Mouse (Mus musculus) layer of hippocampus, adult 2 months (tissue): ENCODE measurements around the gene Fkbp6. TPM values are rescaled to one million over a fixed set of nuclear protein-coding genes. Genes with fewer than 3 reads are reported as not detected.
A peak's percentile ranks its signal among the peaks of the same experiment; 100 is the strongest.

Source experiments
- DNase-seq, 2 experiments: peaks; one replicate each; pipeline ENCODE4 v3.0.0; 2022; ENCODE audit warnings: low spot score in 2 of 2
- H3K27ac ChIP-seq: fragments of 200-600 bp; 2 replicates; pipeline ENCODE4 v1.8.1; 2022
- H3K4me3 ChIP-seq: fragments of 200-600 bp; 2 replicates; pipeline ENCODE4 v1.8.1; 2022; ENCODE audit warnings: mild to moderate bottlenecking
- CTCF ChIP-seq: fragments of 200-600 bp; conservative IDR thresholded peaks from 2 replicates; pipeline ENCODE4 v1.8.1; 2022; ENCODE audit warnings: antibody characterized with exemption, mild to moderate bottlenecking, moderate library complexity
- total RNA-seq, 2 experiments: library from RNA; stranded (reverse); gene quantifications; 2 replicates each; pipeline ENCODE4 v1.2.3; 2021

Gene Fkbp6
- total RNA-seq, 2 experiments from 2014 or later, result 0.47 to 0.51 TPM

DNA sequence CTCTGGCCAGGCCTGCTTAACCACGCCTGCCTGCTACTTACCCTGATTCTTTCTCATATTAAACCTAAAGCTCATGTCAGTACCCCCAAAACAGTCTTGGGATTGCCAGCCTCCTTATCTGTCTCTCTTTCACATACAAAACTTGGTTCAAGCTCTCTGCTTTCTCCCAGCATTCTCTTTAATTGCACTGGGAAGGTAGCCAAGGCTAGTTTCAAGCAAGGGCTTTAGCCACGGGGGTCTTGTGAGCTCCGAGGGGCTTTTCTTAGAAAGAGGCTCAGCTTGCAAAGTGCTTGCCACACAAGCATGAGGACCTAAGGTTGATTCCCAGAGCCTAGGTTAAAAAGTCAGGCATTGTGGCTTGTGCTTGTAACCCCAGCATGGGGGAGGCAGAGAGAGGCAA is 64.6 kb downstream of the Fkbp6 start:
- H3K4me3 ChIP-seq, result no peak overlapping the region
- DNase-seq, result no peak
- TF ChIP-seq CTCF, result no peak
- no peak overlapping the region for H3K27ac ChIP-seq

DNA sequence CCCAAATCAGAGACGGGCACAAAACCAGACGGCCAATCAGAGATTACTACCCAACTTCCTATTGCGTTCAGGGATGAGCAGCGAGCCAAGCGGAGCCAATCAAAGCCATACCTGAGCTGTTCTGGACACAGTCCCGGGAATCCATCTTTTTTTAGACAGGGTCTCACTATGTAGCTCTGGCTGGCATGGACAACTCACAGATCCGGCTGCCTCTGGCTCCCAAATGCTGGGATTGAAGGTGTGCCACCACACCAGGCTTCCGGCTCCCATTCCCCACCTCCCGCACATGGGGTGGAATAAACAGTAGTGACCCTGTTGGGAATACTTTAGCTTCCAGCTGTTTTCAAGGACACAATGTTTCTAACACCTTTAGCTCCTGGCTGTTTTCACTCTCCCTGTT is 69.6 kb downstream of the Fkbp6 start:
- no peak for DNase-seq
- no peak overlapping the region for H3K27ac ChIP-seq
- H3K4me3 ChIP-seq, result no peak overlapping the region
- TF ChIP-seq CTCF, result no peak

DNA sequence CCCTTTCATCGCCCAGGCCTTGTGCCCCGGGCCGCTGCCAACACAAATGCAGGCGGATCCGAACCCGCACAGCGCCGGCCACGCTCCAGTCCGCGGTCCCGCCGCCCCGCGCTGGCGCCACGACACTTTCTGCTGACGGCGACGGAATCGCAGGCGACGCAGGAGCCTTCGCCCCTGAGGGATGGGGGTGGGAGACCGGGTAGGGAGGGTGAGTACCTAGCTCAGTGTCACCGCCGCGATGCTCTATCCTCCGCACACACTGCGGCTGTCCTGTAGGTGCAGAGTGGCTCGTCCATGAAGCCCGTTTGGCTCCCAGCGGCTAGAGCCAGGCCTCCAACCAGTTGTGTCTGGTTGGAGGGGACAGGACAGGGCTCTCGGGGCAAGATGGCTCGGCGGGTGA is 73.2 kb downstream of the Fkbp6 start:
- no peak overlapping the region for H3K4me3 ChIP-seq
- no peak for DNase-seq
- TF ChIP-seq CTCF, result no peak
- no peak overlapping the region for H3K27ac ChIP-seq

DNA sequence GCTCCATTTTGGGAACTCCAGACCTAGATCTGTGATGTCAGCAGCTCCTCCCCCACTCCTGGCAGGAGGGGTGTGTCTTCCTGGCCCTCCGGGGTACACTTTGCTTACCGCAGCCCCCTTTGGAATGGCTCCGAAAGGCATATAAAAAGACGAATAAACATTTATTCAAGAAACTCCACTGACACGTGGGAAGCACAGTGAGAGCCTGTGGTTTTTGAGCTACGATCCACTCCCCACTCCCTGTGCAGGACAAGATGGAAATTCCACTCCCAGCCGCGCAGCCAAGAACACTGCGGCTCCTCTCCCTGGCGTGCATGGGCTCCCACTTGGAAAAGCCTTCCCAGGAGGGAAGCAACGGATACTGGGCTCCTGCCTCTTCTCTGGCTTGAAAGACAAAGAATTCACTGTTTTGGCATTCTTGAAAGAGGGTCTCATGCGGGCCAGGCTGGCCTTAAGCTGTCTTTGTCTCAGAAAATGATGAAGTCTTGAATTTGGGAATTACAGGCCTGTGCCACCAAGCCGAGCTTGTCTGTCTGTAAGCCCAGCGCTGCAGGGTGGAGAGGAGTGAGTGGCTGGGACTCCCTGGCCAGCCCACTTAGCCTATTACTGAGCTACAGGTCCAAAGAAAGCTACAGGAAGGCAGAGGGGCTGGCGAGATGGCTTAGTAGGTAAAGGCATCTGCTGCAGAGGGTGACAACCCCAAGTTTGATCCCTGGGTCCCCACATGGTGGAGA is 75.0 kb downstream of the Fkbp6 start:
- H3K27ac ChIP-seq, result peak overlapping the region; percentile 37; the same call in 1 of the 2 replicates
- DNase-seq, result no peak
- TF ChIP-seq CTCF, result no peak
- no peak overlapping the region for H3K4me3 ChIP-seq

DNA sequence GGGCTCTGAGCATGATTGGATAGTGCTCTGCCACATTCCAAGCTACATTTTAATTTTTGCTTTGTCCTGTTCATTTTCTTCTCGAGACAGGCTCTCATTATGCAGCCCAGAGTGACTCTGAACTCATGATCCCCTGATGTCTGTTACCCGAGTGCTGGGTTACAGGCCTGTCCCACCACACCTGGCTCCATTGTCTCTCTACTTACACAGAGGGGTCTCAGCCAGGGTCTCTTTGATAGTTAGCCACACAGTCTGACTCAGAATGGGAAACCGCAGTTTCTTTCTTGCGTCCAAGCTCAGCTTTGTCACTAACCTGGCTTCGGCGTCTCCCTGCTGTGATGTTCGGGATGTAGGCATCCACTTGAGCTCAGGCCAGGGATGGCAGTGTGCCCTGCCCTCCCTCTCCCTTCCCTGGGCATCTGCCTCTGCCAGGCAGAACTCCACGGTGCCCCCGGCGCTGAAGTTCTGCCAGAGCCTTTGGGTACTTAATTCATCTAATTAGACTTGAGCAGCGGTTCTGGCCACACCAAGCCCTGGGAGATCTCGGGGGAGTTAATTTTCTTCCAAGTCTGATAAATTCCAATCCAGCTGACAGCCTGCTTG is 78.2 kb downstream of the Fkbp6 start:
- peak; percentile 48 to 57 for DNase-seq
- Histone ChIP-seq H3K4me3 (no peak overlapping the region), H3K27ac (no peak overlapping the region)
- TF ChIP-seq CTCF, result no peak

DNA sequence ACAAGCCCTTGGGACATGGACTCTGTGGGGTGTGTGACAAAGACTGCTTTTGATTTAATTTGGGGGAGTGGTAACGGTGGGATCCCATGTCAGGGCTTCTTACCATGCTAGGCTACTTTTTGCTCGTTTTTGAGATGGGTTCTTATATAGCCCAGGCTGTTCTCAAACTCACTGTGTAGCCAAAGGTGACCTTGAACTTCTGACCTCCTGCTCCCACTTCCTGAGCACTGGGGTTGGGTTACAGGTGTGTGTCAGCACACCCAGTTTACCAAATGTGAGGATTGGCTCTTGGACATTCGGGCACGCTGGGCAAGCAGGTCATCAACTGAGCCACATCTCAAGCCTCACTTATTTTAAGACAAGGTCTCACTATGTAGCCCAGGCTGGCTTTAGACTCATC is 79.5 kb downstream of the Fkbp6 start:
- no peak for DNase-seq
- TF ChIP-seq CTCF, result no peak
- Histone ChIP-seq H3K27ac (no peak overlapping the region), H3K4me3 (no peak overlapping the region)

DNA sequence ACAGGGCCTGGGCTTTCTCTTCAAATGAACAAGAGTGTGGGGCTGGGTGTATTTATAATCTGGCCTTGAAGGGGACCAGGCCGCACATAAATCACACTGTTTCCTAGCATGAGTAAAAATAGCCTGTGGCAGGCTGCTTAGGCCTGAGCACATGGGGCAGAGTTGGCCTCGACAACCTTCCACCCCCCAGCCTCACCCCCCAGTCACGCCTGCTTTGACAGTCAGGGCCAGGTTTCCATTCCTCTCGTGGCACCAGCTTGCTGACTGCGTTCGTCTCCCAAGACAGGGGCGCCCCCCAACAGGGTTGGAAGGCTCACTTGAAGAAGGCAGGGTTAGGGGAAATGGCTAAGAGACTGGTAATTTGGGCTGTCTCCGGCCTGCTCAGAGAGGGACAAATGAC is 80.4 kb downstream of the Fkbp6 start:
- no peak for TF ChIP-seq CTCF
- DNase-seq, result no peak
- no peak overlapping the region for H3K4me3 ChIP-seq
- no peak overlapping the region for H3K27ac ChIP-seq

DNA sequence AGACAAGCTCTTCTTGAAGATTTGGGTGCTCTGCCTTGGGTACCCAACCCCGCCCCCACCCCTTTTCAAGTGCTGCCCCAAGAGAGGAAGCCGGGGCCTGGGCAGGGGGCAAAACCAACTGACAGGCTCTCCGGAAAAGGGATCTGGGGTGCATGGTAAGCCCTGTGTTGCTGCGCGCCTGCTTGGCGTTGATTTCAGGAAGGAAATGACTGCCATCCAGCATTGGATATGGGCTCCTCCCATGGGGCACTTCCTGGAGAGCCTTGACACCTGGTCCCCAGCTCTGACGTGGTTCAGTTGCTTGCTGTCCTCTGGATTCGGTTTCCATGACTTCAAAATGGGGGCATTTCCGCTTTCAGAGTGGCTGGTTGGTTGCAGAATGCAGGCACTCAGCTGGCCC is 85.3 kb downstream of the Fkbp6 start:
- TF ChIP-seq CTCF, result no peak
- no peak overlapping the region; the same call in 1 of the 2 replicates for H3K4me3 ChIP-seq
- no peak for DNase-seq
- H3K27ac ChIP-seq, result peak overlapping the region; percentile 77

DNA sequence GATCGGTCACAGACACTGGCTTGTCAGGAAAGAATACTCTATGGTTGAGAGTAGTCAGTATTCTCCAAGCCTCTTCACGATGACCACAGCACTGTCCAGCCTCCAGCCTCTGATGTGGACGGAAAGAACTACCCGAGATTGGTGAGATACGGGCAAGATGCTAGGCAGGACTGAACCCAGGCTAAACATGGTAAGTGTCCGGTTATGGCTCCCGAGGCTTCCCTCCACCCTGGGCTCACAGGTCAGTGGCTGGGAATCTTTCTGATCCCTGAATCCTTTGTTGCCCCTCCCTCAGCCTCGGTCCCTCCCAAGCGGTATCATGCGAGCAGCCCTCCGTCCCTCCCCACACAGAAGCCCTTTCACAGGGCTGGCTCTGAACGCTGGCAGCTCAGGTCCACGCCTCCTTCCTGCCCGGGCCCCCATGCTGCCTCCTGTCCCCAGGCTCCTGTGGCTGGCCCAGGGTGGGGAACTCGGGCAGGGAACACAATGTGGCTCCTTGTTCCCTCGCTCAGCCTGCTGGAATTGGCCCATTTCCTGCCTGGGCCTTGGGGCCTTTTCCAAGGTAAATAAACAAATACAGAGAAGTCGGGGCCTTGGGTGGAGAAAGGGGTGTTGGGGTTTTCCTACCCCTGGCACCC is 85.9 kb downstream of the Fkbp6 start:
- H3K4me3 ChIP-seq, result peak overlapping the region; percentile 24
- peak overlapping the region; percentile 77 for H3K27ac ChIP-seq
- no peak for TF ChIP-seq CTCF
- peak; percentile 48 to 79 for DNase-seq

DNA sequence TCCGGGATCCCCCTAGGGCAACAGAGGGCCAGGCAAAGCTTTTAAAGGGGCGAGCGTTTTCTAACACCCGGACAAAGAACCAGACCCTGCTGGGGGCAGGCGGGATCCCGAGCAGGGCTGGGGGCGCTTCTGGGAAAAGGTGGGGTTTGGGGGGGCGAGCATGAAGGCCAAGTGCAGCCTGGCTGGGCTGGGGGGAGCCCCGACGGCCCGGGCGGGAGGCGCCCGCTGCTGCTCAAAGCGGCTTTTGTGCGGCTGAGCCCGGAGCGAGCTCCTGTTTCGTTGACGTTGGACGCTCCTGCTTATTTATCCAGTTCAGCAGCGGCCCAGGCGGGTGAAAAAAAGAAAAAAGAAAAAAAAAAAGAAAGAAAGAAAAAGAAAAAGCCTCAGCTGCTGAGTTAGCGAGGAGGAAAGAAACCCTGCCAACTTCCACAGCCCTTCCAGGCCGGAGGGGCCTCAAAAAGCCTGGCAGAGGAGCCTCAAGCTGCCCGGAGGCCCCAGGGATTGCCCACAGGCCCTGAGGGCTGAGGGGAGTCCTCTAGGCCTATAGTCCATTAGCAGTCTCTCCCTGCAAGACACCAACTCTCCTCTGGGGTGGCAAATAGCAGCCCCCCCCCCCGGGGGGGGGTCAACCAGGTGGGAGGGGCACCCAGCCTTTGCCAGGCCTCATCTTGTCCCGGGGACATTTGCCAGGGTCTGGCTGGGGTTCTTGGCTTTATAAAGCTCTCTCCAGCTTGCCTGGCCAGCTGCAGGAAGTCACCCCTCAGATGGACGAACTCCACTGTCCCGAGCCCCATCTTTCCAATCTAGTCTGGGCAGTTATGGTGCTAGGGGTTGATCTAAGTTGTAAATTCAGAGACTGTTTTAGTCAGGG is 91.3 kb downstream of the Fkbp6 start:
- peak; percentile 28 for TF ChIP-seq CTCF
- peak overlapping the region; percentile 77 for H3K27ac ChIP-seq
- DNase-seq, result peak in 1 of 2 experiments; percentile 37
- H3K4me3 ChIP-seq, result no peak overlapping the region

DNA sequence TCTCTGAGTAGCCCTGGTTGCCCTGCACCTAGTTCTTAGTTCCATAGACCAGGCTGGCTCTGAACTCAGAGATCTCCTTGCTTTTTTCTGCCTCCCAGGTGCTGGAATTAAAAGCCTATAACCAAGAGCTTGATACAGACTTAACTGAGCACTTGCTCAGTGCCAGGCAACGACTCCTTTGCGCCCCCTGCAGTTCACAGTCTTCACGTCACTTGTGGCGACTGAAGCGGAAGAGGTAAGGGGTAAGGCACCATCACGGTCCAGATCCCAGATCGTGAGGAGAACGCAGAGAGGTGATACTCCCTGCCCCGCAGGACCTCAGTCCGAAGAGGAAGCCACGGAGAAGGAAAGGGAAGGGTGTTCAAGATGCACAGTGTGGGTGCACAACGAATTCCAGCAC is 92.3 kb downstream of the Fkbp6 start:
- Histone ChIP-seq H3K4me3 (no peak overlapping the region), H3K27ac (no peak overlapping the region)
- peak; percentile 40 for TF ChIP-seq CTCF
- DNase-seq, result no peak

DNA sequence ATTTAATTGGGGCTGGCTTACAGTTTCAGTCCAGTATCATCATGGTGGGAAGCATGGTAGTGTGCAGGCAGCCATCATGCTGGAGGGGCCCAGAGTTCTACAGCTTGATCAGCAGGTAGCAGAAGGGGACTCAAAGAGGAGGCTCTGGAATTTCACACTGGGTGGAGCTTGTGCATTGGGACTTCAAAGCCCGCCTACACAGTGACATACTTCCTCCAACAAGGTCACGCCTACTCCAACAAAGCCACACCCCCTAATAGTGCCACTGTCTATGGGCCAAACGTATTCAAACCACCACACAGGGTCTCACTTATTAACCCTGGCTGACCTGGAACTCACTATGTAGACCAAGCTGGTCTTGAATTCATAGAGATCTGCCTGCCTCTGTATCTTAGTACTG is 93.7 kb downstream of the Fkbp6 start:
- no peak for TF ChIP-seq CTCF
- DNase-seq, result no peak
- H3K4me3 ChIP-seq, result no peak overlapping the region
- no peak overlapping the region for H3K27ac ChIP-seq

DNA sequence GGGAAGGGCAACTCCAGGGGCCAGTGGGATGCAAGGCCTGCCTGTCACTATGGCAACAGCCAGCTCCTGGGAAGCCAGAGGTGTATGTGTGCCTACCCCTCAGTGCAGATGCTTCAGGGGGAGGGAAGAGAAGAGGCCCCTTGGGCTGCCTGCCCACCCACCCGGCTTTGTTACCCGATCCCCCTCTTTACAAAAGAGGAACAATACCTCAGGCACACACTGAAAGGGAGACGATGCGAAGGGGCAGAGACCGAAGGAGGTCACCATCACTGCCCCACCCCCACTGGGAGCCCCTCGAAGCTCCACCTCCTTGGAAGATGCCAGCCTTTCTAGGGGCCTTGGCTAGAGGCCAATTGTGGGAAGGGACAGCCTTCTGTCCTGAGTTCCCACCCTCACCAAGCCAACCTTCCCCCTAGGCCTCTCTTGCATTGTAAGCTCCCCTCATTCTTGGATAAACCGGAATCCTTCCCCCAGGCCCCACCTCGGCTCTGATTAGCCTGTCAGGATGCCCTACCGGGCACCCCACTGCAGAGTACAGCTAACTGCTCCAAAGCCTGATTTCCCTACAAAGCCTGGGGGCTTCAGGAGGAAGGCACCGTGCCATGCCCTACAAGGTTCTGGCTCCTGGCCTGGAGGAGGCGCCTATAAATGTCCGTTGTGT is 96.0 kb downstream of the Fkbp6 start:
- Histone ChIP-seq H3K4me3 (no peak overlapping the region), H3K27ac (no peak overlapping the region)
- DNase-seq, result no peak
- no peak for TF ChIP-seq CTCF
